Mouse (Mus musculus): ENCODE measurements around the gene Sncb.
A peak's percentile ranks its signal among the peaks of the same experiment; 100 is the strongest.

Sncb gene

GRCm38 (mm10) chr13:54783235-54783634 lies 16.8 kb upstream of the Sncb start:
- peak; percentile 90 for DNase-seq (ENCODE audit: low read depth, low spot score)

GRCm38 (mm10) chr13:54781086-54781485 lies 14.7 kb upstream of the Sncb start:
- DNase-seq (ENCODE audit: low read depth, low spot score), result no peak

- no peak for DNase-seq (ENCODE audit: low read depth, low spot score)
Measured at GRCm38 (mm10) chr13:54780592-54780991, 14.2 kb upstream of the Sncb start.

GRCm38 (mm10) chr13:54767012-54767411 lies 617 bp upstream of the Sncb start:
- DNase-seq (ENCODE audit: low read depth, low spot score), result no peak

- peak; percentile 31 for DNase-seq (ENCODE audit: low read depth, low spot score)
Measured at GRCm38 (mm10) chr13:54765281-54766191, 859 bp downstream of the Sncb start.

- no peak for DNase-seq (ENCODE audit: low read depth, low spot score)
Measured at GRCm38 (mm10) chr13:54760906-54761305, 5.5 kb downstream of the Sncb start.

GRCm38 (mm10) chr13:54760164-54760795 lies 6.1 kb downstream of the Sncb start:
- no peak for DNase-seq (ENCODE audit: low read depth, low spot score)

GRCm38 (mm10) chr13:54759496-54759895 lies 6.9 kb downstream of the Sncb start:
- no peak for DNase-seq (ENCODE audit: low read depth, low spot score)

GRCm38 (mm10) chr13:54758756-54759470 lies 7.5 kb downstream of the Sncb start:
- DNase-seq (ENCODE audit: low read depth, low spot score), result no peak

GRCm38 (mm10) chr13:54758045-54758755 lies 8.2 kb downstream of the Sncb start:
- peak; percentile 99 for DNase-seq (ENCODE audit: low read depth, low spot score)

- no peak for DNase-seq (ENCODE audit: low read depth, low spot score)
Measured at GRCm38 (mm10) chr13:54757093-54757830, 9.1 kb downstream of the Sncb start.

- no peak for DNase-seq (ENCODE audit: low read depth, low spot score)
Measured at GRCm38 (mm10) chr13:54756156-54756712, 10.2 kb downstream of the Sncb start.

- no peak for DNase-seq (ENCODE audit: low read depth, low spot score)
Measured at GRCm38 (mm10) chr13:54755201-54755830, 11.1 kb downstream of the Sncb start.

- no peak for DNase-seq (ENCODE audit: low read depth, low spot score)
Measured at GRCm38 (mm10) chr13:54754169-54755080, 12.0 kb downstream of the Sncb start.

- no peak for DNase-seq (ENCODE audit: low read depth, low spot score)
Measured at GRCm38 (mm10) chr13:54753733-54754132, 12.7 kb downstream of the Sncb start.

- no peak for DNase-seq (ENCODE audit: low read depth, low spot score)
Measured at GRCm38 (mm10) chr13:54752656-54753055, 13.7 kb downstream of the Sncb start.

GRCm38 (mm10) chr13:54750699-54751098 lies 15.7 kb downstream of the Sncb start:
- DNase-seq (ENCODE audit: low read depth, low spot score), result peak; percentile 56

- DNase-seq (ENCODE audit: low read depth, low spot score), result peak; percentile 32
Measured at GRCm38 (mm10) chr13:54749864-54750411, 16.5 kb downstream of the Sncb start, which contains the start of gene Gprin1. Gene Gprin1 (minus strand): TSS chr13:54749874.

Data from R1 (cell line).